Mouse (Mus musculus) embryonic facial prominence, embryonic 13.5 days (tissue): ENCODE measurements around the gene Uqcrq. TPM values are rescaled to one million over a fixed set of nuclear protein-coding genes. Genes with fewer than 3 reads are reported as not detected.

Experiments
- ATAC-seq: fragments of 200-750 bp; cut with Nextera tagmentation; 2 replicates; pipeline ENCODE4 v1.8.0; 2017; ENCODE audit warnings: low read depth; ENCODE audit not compliant: insufficient number of reproducible peaks, insufficient read depth, low FRiP score, low TSS enrichment
- H3K27ac ChIP-seq: fragments of 300-500 bp; sonication (generic); 2 replicates; pipeline ENCODE4 v1.5.1; 2015; ENCODE audit warnings: moderate library complexity, mild to moderate bottlenecking, inconsistent platforms
- H3K27me3 ChIP-seq: fragments of 300-500 bp; sonication (generic); 2 replicates; pipeline ENCODE4 v1.6.1; 2015; ENCODE audit warnings: mild to moderate bottlenecking, inconsistent platforms
- H3K36me3 ChIP-seq: fragments of 300-500 bp; sonication (generic); 2 replicates; pipeline ENCODE4 v1.6.1; 2015; ENCODE audit warnings: mild to moderate bottlenecking, inconsistent platforms
- H3K4me1 ChIP-seq: fragments of 300-500 bp; sonication (generic); 2 replicates; pipeline ENCODE4 v1.6.1; 2015; ENCODE audit warnings: inconsistent platforms
- H3K4me2 ChIP-seq: fragments of 300-500 bp; sonication (generic); 2 replicates; pipeline ENCODE4 v1.6.1; 2015; ENCODE audit warnings: moderate library complexity, mild to moderate bottlenecking, inconsistent platforms
- H3K4me3 ChIP-seq: fragments of 300-500 bp; sonication (generic); 2 replicates; pipeline ENCODE4 v1.5.1; 2015; ENCODE audit warnings: mild to moderate bottlenecking, inconsistent platforms
- H3K9ac ChIP-seq: fragments of 300-500 bp; sonication (generic); 2 replicates; pipeline ENCODE4 v1.6.1; 2015; ENCODE audit warnings: mild to moderate bottlenecking, inconsistent platforms
- H3K9me3 ChIP-seq: fragments of 300-500 bp; sonication (generic); 2 replicates; pipeline ENCODE4 v1.6.1; 2016; ENCODE audit warnings: inconsistent platforms
- WGBS: fragments of 180-500 bp; shearing (Covaris S2); methylation state at CpG from one replicate; pipeline ENCODE4 v1.1.7; 2015; ENCODE audit warnings: mixed read lengths; 5-methylcytosine and 5-hydroxymethylcytosine counted together
- polyA plus RNA-seq: library from polyadenylated mRNA; unstranded; fragments of >200 nt; fragmentation: Nextera tagmentation; extraction: Ambion mirVana; gene quantifications from 2 replicates; pipeline ENCODE4 v1.2.1, GENCODE M21; 2015

Gene Uqcrq
- polyA plus RNA-seq, 1 experiment from 2014 or later = 539 TPM

DNA sequence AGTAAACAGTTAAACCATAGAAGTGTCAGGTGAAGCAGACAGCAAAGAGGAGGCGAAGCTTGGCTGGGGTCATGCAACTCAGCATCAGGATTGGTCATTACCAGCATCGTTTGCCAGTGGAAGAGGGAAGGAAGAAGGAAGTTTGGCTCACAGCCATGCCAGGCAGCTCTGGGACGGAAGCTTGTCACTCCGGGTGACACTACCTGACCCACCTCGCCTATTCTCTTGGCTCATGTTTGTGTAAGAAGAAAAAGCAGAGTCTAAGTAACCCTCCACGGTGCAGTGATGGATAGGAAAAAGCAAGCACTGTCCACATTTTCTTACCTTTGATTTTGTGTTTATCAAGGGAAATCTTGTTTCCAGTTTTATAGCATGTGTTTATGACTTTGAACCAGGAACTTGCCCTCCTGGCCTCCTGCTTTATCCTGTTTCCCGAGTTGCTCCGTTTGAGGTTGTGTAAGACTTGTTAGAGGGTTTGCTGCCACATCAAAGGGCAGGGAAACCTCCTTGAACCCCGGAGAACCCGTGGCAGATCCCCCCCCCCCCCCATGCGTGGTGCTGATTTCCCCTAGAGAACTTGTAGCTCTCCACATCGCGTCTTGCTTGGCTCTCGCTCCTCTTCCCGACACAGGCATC is 19.6 kb upstream of the Uqcrq start:
- WGBS = 56% methylated on average over 15 of the region's 15 CpGs
- H3K27ac ChIP-seq = no peak overlapping the region
- H3K9ac ChIP-seq = no peak overlapping the region
- no peaks in the 10 kb centered on the region for H3K36me3 ChIP-seq
- no peaks in the 10 kb centered on the region for H3K4me1 ChIP-seq
- H3K4me2 ChIP-seq = no peak overlapping the region
- no peak for ATAC-seq
- H3K4me3 ChIP-seq = no peak overlapping the region
- no peaks in the 10 kb centered on the region for H3K27me3 ChIP-seq
- H3K9me3 ChIP-seq = no peaks in the 10 kb centered on the region

- Histone ChIP-seq H3K4me3 (no peak overlapping the region), H3K36me3 (no peaks in the 10 kb centered on the region), H3K27me3 (no peaks in the 10 kb centered on the region), H3K4me1 (no peaks in the 10 kb centered on the region), H3K4me2 (no peak overlapping the region), H3K9ac (no peak overlapping the region), H3K27ac (no peak overlapping the region), H3K9me3 (no peaks in the 10 kb centered on the region)
- ATAC-seq = no peak
- 78% methylated on average over 1 of the region's 1 CpGs for WGBS
These were observed 17.9 kb upstream of the Uqcrq start for GRCm38 (mm10) chr11:53448529-53448928.

GRCm38 (mm10) chr11:53447996-53448395 is 17.4 kb upstream of the Uqcrq start:
- H3K4me2 ChIP-seq = no peak overlapping the region
- H3K4me1 ChIP-seq = no peaks in the 10 kb centered on the region
- no peaks in the 10 kb centered on the region for H3K9me3 ChIP-seq
- H3K27ac ChIP-seq = no peak overlapping the region
- WGBS = 88% methylated on average over 8 of the region's 8 CpGs
- ATAC-seq = no peak
- no peak overlapping the region for H3K9ac ChIP-seq
- H3K27me3 ChIP-seq = no peaks in the 10 kb centered on the region
- no peak overlapping the region for H3K4me3 ChIP-seq
- H3K36me3 ChIP-seq = no peaks in the 10 kb centered on the region

DNA sequence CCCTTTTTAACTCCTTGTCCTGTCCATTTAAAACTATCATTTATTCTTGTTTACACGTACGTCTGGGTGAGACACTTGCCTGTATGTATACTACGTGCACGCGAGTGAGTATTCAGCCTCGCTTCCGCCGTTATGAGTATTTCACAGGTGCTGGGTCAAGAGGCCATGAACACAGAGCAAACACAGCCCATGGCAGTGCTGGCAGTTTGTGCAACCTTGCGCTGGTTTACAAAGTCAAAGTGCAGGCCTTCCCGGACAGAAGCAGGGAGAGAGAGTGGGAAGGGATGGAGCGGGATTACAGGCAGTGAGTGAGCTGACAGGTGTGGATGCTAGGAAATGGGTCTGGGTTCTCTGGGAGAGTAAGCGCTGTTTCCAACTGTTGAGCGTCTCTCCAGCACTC is 15.6 kb upstream of the Uqcrq start:
- ATAC-seq = no peak
- Histone ChIP-seq H3K27me3 (no peaks in the 10 kb centered on the region), H3K4me2 (no peak overlapping the region), H3K4me1 (peaks cover 4% of the 10 kb centered on the region; the same call in 1 of the 2 replicates), H3K36me3 (no peaks in the 10 kb centered on the region), H3K9me3 (no peaks in the 10 kb centered on the region), H3K4me3 (no peak overlapping the region), H3K9ac (no peak overlapping the region), H3K27ac (no peak overlapping the region)
- WGBS = 85% methylated on average over 13 of the region's 13 CpGs

DNA sequence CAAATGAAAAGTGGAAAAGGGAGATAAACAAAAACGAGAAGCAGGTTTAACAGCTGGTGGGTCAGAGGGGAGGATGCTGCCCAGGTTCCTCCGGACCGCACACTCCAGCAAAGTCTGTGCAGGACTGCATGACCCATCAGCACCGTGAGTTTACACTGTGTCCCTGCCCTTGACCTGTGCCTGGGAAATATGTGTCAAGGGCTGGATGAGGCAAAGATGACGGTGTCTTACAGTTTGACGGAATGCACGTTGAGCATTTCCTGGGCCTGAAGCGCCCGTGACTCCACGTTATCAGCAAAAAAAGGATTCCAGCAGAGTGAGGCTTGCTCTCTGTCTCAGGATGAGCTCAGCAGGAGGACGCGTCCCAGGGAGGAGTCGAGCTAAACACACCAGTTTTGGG is 14.9 kb upstream of the Uqcrq start:
- 64% methylated on average over 13 of the region's 13 CpGs for WGBS
- H3K4me3 ChIP-seq = no peak overlapping the region
- no peak overlapping the region for H3K9ac ChIP-seq
- H3K4me1 ChIP-seq = peaks cover 4% of the 10 kb centered on the region; the same call in 1 of the 2 replicates
- no peak overlapping the region for H3K27ac ChIP-seq
- H3K4me2 ChIP-seq = no peak overlapping the region
- H3K36me3 ChIP-seq = no peaks in the 10 kb centered on the region
- no peaks in the 10 kb centered on the region for H3K27me3 ChIP-seq
- ATAC-seq = no peak
- H3K9me3 ChIP-seq = no peaks in the 10 kb centered on the region

GRCm38 (mm10) chr11:53443861-53444260 is 13.2 kb upstream of the Uqcrq start:
- ATAC-seq = no peak
- Histone ChIP-seq H3K4me1 (peaks cover 4% of the 10 kb centered on the region; the same call in 1 of the 2 replicates), H3K27me3 (no peaks in the 10 kb centered on the region), H3K4me3 (no peak overlapping the region), H3K9ac (no peak overlapping the region), H3K36me3 (no peaks in the 10 kb centered on the region), H3K27ac (no peak overlapping the region), H3K4me2 (no peak overlapping the region), H3K9me3 (no peaks in the 10 kb centered on the region)
- 38% methylated on average over 6 of the region's 6 CpGs for WGBS

- H3K27ac ChIP-seq = peak overlapping the region; percentile 72; the same call in 1 of the 2 replicates
- H3K4me1 ChIP-seq = peaks cover 4% of the 10 kb centered on the region; the same call in 1 of the 2 replicates
- H3K36me3 ChIP-seq = no peaks in the 10 kb centered on the region
- no peaks in the 10 kb centered on the region for H3K9me3 ChIP-seq
- no peaks in the 10 kb centered on the region for H3K27me3 ChIP-seq
- 0 out of 2 replicates have a peak overlapping the region, but pooled peaks have one; percentile 3 for H3K4me3 ChIP-seq
- no peak for ATAC-seq
- H3K9ac ChIP-seq = 0 out of 2 replicates have a peak overlapping the region, but pooled peaks have one; percentile 27
- WGBS = 31% methylated on average over 12 of the region's 12 CpGs
- 0 out of 2 replicates have a peak overlapping the region, but pooled peaks have one; percentile 9 for H3K4me2 ChIP-seq
These were observed 11.3 kb upstream of the Uqcrq start for GRCm38 (mm10) chr11:53441921-53442320.

DNA sequence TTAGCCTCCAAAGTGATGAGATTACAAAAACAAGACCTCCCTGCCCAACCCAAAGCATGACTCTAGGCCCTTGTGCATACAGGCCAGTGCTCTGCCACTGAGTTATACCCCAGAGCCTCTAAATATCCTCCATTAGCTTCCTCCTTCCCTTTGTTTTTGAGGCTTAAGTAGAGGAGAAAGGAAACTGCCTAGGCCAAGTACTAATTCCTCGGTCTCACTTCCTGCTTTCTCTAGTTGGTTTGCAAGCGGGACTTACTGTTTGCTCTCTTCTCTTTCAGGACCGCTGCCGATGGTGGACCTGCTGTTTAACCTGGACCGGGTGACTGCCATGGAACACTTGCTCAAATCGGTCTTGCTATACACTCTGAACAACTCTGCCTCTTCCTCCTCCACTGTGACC is 5.7 kb upstream of the Uqcrq start:
- H3K4me2 ChIP-seq = no peak overlapping the region
- no peak for ATAC-seq
- H3K9me3 ChIP-seq = no peaks in the 10 kb centered on the region
- H3K4me1 ChIP-seq = peaks cover 3% of the 10 kb centered on the region; the same call in 1 of the 2 replicates
- H3K4me3 ChIP-seq = no peak overlapping the region
- no peaks in the 10 kb centered on the region for H3K27me3 ChIP-seq
- H3K27ac ChIP-seq = no peak overlapping the region
- H3K9ac ChIP-seq = no peak overlapping the region
- 88% methylated on average over 6 of the region's 6 CpGs for WGBS
- no peaks in the 10 kb centered on the region for H3K36me3 ChIP-seq

GRCm38 (mm10) chr11:53435504-53435903 is 4.9 kb upstream of the Uqcrq start:
- no peak overlapping the region for H3K27ac ChIP-seq
- no peaks in the 10 kb centered on the region for H3K36me3 ChIP-seq
- whole genome bisulfite sequencing = 86% methylated on average over 8 of the region's 8 CpGs
- H3K4me1 ChIP-seq = peaks cover 5% of the 10 kb centered on the region; the same call in 1 of the 2 replicates
- H3K9me3 ChIP-seq = no peaks in the 10 kb centered on the region
- H3K4me2 ChIP-seq = no peak overlapping the region
- no peak for ATAC-seq
- no peak overlapping the region for H3K9ac ChIP-seq
- no peaks in the 10 kb centered on the region for H3K27me3 ChIP-seq
- no peak overlapping the region for H3K4me3 ChIP-seq

DNA sequence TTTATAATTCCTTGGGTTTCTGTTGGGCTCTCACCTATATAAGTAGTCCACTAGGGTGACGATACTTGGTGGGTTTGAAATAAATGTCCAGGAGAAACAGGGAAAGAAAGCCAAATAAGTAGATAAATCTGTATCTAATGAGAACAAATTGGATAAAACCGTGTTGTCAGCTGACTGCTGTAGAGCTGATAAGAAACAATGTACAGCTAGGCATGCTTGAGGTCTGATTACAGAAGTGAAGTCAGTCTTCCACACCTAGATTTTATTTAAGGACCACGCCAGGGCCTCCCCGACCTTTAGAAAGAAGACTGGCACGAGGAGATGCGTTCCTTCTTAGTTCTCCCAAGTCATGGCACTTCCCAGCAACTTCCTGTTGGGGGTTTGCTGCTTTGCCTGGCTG is 2.4 kb upstream of the Uqcrq start:
- Histone ChIP-seq H3K9ac (no peak overlapping the region), H3K36me3 (peaks cover 8% of the 10 kb centered on the region), H3K27ac (no peak overlapping the region), H3K4me2 (no peak overlapping the region), H3K27me3 (no peaks in the 10 kb centered on the region), H3K9me3 (no peaks in the 10 kb centered on the region), H3K4me1 (peaks cover 11% of the 10 kb centered on the region), H3K4me3 (no peak overlapping the region)
- ATAC-seq = no peak
- WGBS = 67% methylated on average over 6 of the region's 6 CpGs

DNA sequence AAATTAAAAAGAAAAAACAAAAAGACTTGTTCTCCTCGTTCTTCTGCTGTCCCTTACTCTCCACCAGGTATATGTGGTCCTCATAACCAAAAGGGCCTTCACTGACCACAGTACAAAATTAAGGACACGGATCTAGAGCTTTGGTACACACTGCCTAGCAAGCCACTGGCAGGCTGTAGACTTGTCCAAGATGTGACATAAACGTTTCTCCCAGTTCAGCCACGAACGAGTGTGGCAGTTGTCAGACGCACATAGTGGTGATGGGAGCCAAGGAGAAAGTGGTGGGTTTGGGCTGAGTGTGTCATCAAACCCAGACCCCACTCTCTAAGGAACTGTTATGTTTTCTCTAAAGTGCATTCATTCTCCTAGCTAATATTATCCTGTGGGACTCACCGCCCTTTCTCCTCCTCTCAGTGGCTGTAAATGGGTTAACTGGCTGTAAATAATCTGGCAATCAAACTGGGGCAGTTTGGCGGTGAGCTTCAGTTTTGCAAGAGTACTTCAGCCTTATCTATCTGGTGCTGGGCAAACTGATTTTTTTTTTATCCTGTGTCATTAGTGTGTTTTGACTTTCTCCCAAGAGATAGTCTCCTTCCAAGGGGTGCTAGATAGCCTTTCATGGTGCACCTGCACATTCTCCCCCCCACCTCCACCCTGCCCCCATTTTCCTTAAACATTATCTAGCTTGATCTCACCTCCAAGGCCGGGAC is 871 bp upstream of the Uqcrq start:
- Histone ChIP-seq H3K27me3 (no peaks in the 10 kb centered on the region), H3K9ac (peak overlapping the region; percentile 92), H3K4me2 (peak overlapping the region; percentile 66), H3K36me3 (peaks cover 9% of the 10 kb centered on the region), H3K27ac (peak overlapping the region; percentile 73), H3K4me3 (peak overlapping the region; percentile 85), H3K9me3 (no peaks in the 10 kb centered on the region), H3K4me1 (peaks cover 11% of the 10 kb centered on the region)
- peak; percentile 35 for ATAC-seq
- WGBS = 19% methylated on average over 9 of the region's 9 CpGs

DNA sequence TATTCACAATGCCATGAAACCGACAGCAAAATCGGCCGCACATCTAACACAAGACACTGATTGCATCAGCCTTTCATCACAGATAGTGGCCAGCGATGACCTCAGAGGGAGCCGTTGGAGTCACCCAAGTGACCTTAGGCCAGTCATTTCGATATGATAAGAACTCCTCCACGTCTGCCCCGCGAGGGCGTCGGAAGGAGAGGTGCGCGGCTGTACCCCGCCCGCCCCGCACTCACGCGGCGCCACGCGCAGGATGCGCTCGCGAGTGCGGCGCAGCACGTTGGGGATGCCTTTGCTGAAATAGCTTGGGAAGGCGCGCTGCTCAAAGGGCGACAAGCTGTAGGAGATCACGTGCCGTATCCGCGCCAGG is 346 bp downstream of the Uqcrq start:
- WGBS = under 1% methylated on average over 34 of the region's 34 CpGs
- Histone ChIP-seq H3K4me2 (peak overlapping the region; percentile 66), H3K36me3 (peaks cover 9% of the 10 kb centered on the region), H3K4me3 (peak overlapping the region; percentile 85), H3K9me3 (no peaks in the 10 kb centered on the region), H3K4me1 (peaks cover 11% of the 10 kb centered on the region), H3K27me3 (no peaks in the 10 kb centered on the region), H3K9ac (peak overlapping the region; percentile 92), H3K27ac (peak overlapping the region; percentile 73)
- ATAC-seq = peak; percentile 23
